Mouse (Mus musculus) monocyte, adult 5-6 weeks (primary cell): ENCODE data around the gene Map1b. TPM values are rescaled to one million over a fixed set of nuclear protein-coding genes. Genes with fewer than 3 reads are reported as not detected.
A peak's percentile ranks its signal among the peaks of the same experiment; 100 is the strongest.

Experiments used
- ATAC-seq: fragments of 153-309, 156-312 bp; replicated peaks from 2 replicates; pipeline ENCODE4 v1.8.0; 2017; ENCODE audit warnings: mild to moderate bottlenecking; ENCODE audit not compliant: low TSS enrichment, insufficient number of reproducible peaks, severe bottlenecking, poor library complexity, low FRiP score
- total RNA-seq: library from RNA; stranded (forward); fragments of 200-1000, 200-491, 200-594 nt; gene quantifications from 3 replicates; pipeline ENCODE4 v1.2.3, GENCODE M21; 2017

The Map1b gene
- total RNA-seq, 1 experiment from 2014 or later: 0.19 TPM

DNA sequence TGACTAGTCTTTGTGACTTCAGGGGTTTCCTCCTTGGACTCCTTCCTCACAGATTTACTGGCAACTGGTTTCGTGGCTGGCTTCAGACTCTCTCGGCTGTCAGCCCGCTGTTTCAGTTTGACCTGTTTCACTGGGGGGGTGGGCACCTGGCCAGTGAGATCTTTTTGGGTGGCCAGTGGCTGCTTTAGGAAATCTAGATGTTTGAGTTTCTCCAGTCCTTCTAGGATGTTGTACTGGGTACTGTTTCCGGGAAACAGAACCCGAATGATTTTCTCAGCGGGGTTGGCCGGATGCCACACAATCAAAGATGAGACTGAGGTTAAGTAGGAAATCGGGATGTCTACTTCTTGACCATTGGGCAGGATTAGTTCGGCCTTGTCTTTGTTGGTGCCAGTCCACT is 81.8 kb downstream of the Map1b start:
- no peak for ATAC-seq

DNA sequence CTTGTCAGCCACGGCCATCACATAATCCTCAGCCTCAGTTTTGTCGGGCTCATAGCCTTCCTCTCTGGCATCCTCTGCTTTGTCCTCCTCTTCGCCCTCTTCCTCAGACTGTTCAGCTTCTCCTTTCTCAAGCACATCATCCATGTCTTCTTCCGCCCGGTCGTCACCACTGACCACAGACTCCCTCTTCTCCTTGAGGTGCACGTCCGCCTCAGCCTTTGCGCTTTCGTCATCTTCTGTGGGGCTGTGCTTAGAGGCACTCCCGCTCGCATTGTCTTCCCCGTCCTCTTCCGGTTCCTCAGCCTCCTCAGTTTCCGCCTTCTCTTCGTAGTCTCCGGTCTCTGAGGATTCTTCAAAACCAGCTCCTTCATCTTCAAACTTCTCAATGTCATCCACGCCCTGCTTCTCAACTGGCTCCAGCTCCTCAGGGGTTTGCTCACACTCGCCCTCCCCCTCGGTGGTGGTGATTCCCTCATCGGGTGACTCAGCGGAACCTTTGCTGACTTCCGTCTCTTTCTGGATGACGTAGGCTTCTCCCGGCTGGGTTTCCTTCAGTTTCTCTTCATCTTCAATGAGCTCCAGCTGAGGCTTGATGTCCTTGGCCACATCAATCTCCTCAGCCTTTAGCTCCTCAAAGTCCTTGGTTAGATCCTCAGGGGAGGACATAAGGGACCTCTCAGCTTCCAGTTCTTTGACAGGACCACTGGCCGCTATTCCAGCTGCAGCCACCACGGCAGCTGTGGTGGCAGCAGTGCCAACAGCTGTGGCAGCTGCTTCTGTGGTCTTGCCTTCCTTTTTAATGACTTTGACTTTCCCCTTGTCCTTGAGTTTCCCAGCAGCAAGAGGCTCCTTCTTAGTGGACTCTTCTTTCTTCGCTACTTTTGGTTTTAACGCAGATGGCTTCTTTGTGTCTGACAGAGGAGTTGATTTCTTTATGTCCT is 83.0 kb downstream of the Map1b start:
- ATAC-seq: peak; percentile 56; the same call in 1 of the 2 replicates

DNA sequence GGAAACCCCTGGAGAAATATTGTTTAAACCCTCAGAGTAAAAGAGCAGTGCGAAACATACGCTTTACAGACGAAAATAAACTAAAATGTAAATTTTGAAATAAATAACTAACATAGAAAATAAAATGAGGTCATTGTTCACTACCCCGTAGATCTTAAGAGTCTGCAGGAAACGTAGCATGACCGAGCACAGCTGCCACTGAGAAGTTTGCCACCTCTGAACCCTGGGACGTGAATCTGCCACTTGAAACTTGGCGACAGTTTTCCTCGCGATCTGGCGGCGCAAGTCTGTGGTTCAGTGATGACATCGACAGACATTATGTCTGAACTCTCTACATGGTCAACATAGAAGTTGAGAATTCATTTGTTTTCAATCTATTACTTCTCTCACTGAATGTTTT is 92.8 kb downstream of the Map1b start:
- no peak for ATAC-seq

DNA sequence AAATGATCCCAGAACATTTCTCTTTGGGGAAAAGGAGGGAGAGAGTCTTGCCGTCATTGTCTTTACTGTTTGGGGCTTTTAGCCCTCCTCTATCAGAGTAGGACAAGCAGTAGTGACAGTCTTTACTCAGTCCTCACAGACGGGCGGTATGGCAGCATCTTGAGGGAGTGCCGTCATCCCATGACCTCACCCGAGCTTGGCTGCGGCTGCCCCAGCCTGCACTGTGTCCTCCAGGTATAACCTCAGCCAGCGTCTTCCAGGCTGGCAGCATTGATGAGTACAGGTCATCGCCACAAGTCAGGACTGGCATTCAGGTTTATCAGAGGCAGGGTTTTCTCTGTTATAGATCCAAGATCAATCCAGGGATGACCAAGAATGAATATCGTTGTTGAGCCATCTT is 99.7 kb downstream of the Map1b start:
- ATAC-seq: no peak

DNA sequence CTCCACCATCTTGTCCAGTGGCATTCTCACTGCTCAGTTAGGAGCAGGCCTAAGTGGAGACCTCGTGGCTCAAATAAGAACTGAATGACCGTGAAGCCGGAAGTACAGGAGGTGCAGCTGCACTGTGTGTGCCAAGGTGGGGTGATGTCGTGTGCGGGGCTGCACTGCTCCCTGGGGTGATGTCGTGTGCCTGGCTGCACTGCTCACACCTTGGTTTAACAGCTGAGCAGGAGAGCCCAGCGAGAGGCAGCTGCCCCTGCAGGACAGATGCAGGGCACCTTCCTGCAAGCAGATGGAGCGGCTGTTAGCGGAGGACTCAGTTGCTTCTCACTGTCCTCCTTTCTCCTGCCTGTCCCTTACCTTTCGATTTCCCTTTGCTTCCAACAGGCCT is 102.0 kb downstream of the Map1b start:
- ATAC-seq: no peak

DNA sequence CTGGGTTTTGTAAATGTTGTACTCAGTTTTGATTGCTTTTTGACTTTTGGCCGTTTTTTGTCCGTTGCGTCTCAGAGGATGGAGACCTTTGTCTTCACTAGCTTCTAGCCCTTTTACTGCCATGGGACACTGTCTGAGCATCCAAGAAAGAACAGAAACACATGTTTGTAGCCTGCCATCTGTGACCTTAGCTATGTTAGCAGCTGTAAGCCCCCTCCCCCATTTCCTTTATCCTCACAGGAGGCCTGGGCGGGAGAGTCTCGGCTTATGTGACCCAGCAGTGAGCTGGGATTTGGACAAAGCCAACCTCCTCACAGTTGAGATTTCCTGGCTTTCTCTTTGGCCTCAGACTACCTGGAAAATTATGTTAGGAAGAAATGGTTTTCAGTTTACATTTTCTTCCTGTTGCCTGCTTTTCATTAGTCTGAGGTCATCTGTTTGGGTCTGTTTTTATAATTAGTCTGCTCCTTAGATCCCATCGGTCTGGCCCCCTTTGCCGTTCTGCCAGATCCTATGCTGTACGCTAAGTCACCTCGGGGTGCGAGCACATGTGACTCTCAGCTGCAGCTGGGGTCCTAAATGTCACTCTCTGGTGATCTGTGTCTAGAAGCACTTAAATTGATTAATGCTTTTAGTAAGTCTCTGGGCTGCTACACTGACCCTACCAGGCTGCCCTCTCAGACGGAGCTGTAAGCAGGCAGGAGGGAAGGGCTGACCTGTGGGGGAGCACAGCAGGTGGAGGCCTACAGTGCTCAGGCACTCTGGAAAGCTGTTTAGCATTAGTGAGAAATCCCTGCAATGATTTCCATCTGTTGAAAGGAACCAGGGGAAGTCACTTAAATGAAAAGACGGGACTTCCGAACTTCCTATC is 102.6 kb downstream of the Map1b start:
- no peak for ATAC-seq

DNA sequence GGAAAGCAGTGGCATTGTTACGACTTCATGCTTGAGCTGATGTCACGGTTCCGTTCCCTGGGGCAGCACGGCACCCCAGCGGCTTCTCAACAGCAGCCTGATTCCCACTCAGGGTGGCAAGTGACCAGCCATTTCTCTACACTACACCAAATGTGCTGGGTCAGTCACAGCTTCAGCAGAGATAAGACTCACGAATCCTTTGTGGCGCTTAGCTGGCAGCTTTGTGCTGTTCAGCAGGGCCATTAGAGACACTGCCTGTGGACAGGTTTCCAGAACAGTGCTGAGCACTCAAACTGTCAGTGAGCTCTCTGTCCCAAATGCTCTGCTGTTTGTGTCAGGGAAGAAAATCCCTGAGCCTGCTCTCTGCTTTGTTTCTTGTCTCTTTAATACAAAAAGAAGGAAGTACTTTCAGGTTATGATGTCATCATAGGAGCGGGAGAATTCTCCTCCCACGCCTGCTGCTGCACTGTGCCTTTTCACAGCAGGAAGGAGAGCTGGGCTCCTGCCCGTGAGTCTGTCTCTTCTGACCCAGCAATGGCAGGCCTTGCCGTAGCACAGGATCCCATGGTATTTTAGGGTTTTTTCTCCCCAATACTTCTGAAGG is 103.8 kb downstream of the Map1b start:
- ATAC-seq: peak; percentile 57

DNA sequence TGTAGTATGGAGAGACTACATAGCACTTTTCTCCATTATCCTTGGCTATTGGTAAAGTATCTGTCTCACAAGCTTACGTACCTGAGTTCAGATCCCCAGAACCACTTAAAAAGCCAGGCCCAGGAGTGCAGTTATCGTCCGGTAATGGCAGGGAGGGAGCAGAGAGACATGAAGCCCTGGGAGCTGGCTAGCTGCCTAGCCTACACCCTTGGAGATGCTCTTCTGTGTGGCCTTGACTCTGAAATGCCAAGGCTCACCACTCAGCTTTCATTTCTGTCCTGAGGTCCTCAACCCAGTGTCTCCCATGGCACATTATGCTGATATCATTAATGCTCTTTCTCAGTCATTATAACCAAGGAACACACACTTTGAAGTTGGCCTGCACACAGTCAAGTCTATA is 104.6 kb downstream of the Map1b start:
- ATAC-seq: no peak

DNA sequence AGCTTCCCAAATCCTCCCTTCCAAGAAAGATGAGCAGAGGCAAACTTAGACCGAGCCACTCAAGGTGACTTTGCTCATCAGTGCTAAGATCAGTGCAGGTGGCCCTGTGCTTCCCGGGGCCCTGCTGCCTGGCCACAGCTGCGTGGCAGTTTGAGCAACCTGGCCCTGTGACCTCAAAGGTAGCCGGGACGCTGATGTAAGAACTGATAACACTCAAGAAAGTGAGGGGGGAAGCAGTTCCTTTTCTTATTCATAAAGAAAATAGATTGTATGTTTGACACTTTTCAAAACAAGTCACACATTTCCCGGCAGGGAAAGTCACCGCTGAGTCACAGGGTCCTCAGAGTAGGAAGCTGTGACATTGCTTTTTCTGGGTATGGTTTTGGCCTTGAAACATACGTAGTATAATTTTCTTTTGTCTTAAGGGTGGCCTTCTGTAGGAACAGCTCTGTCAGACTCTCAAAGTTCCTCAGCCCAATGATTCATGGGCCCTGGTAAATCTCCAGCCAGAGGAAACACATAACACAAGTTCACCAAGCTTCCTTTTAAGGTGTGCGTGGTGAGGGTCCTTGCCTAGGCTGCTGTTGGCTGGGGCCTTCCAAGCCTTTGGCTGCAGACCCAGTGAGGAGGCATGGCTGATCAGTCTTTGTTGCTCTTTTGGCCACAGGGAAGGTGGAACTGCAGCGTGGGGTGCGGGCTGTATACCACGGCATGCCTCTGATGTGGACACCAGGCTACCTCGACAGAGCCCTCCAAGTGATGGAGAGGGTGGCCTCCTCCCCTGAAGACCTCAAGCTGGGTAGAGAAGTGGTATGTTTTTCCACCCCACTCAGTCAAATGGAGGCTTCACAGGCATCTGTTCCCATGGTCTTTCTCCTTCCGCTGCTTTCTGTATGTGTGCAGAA is 105.5 kb downstream of the Map1b start:
- ATAC-seq: no peak

DNA sequence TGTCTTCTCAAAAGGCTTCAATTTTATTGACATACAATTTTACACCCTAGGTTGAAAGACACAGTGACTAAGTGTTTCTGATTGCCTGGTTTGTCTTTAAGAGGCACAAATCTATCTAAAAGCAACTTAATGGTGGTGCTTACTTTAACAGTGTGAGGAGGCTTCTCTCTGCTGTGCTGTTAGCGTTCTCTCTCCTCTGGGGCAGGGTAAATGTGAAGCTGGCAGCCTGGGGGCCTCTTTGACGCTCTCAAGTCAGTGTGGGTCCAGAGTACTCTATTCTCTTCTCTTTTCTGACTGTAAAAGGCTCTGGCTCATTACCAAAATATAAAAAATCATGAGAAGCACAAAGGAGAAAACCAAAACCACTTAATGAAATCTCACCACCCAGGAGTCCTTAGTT is 107.1 kb downstream of the Map1b start:
- ATAC-seq: no peak

DNA sequence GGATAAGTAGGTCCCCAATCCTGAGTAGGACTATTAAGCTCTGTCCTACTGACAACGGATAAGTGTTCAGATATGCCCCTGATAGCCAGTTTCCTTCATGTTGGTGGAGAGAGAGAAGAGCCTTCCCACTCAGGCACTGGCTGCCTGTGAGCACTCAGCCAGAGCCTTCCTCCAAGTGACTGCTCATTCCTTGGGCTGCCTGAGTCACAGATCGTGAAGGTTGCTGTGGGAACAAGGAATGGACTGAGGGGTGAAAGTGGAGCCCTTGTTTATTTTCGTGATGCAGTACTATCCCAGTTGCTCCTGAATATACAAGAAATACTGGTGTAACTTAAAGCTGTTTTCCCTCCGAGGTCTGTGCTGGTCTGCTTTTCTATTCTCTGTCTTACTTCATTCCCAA is 117.0 kb downstream of the Map1b start:
- ATAC-seq: no peak

DNA sequence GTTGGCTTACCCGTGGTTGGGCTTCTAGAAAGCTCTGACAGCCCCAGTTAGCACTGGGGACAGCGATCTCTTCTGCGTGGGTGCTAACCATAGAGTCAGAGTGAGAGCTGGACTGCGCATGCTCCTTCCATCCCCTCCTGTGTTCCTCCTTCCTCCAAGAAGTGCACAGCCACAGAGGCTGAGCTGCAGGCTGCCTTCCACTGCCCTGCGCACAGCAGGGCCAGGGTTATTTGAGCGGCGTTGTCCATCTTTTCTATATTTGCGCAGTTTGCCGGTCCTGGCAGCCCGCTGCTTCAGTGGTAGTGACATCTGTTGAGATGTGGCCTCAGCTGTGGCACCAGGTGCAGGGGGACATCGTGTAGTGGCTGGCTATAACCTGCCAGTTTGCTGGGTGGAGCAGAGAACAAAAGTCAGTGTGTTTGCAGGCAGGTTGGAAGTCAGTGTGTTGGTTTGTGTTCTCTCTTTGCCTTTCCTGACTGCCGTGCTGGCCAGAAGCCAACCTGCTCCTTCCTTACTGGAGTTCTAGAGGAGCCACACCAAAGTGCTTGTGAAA is 118.1 kb downstream of the Map1b start:
- no peak for ATAC-seq

DNA sequence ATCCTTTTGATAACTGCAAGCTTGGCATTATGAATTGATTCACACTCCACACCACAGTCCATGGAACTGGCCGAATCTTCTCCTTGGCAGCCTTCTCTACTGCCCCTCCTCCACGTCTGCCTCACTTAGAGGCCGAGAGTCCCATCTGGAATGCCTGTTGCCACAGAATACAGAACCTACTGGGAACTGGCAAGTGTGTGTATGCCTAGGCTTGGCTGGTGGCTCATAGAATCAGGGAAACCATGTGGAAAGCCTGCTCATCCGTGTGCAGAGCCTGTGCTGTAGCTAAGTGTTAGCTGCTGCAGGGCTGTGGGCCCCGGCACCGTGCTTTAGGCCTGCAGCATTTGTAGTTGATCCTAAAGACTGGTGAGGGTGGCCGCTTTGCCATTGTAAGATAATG is 119.1 kb downstream of the Map1b start:
- no peak for ATAC-seq

DNA sequence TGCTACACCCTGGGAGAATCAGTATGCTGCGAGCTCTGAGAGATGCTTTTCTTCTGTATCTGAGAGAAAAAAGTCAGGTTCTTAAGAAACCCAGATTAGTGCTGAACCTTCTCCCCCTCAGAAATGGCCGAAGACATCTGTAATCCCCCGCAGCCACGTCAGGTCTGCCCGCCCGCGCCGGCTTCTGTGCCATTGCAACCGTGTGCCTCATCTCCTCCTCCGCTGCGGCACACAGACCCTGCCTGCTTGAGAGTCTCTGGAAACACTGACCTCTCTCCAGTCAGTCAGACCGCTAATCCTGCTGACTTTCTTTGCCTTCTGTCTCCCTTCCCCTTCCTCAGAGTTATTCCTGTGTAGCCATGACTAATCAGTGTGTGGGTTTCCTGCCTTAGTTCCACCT is 120.8 kb downstream of the Map1b start:
- no peak for ATAC-seq

DNA sequence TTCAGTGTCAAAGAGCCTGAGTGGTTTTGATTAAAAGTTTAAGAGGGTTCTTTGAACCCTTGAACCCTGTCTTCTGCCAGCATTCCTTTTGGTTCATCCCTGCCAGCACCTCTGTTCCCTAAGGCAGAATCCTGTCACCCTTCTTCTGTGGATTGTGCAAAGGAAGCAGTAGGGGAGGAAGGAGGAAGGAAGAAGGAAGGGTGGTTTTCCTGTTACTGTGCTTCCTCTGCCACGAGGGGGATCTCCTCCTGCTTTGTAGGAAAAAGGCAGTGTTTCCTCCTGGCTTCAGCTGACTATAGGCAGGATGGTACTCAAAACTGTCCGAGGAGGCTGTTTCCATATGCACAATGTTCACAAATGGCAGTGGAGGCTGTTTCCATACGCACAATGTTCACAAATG is 121.6 kb downstream of the Map1b start:
- ATAC-seq: no peak

DNA sequence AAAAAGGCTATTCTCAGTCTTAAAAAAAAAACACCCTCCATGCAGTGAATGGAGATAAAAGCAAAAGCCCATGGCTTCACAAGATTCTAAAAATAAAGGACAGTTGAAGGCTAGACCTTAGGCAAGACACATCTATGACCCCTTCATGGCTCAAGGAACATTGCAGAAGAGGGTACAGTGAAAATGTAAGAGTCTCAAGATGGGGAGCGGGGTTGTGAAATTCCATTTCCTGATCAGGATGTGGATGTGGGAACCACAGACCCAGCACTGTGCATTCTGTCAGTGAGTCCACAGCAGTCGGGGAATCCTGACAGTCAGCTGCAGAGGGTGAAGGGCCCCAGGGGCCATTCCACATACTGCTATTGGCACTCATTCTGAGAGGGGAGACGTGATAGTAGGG is 123.2 kb downstream of the Map1b start:
- ATAC-seq: no peak

DNA sequence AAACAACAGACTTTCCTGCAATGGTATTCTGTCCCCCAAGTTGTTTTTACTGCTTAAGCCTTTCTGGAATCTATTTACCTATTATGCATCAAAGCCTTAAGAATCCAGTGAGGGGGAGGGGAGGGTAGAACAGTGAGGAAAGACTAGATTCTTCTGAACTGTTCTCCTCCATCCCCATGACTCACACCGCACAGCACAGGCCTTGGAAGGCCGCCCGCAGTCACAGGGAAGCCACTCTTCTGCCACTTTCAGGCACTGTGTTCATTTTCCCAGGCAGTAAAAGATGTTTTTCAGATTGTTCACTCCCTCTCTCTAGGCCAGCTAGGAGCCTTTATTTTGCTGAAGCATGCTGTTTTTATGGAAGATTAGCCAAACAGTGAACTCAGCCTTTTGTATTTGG is 124.9 kb downstream of the Map1b start:
- no peak for ATAC-seq
